Mouse (Mus musculus) naive thymus-derived CD4-positive, alpha-beta T cell, adult 5 months (primary cell): ENCODE results near the gene Xylt1. TPM values are rescaled to one million over a fixed set of nuclear protein-coding genes. Genes with fewer than 3 reads are reported as not detected.

Source experiments
- polyA plus RNA-seq: library from polyadenylated mRNA; unstranded; fragments of 100-300 nt; shearing (Covaris generic); gene quantifications from one replicate; pipeline ENCODE4 v1.2.1, GENCODE M21; 2017

Gene Xylt1
- polyA plus RNA-seq, result 9.7 TPM

DNA sequence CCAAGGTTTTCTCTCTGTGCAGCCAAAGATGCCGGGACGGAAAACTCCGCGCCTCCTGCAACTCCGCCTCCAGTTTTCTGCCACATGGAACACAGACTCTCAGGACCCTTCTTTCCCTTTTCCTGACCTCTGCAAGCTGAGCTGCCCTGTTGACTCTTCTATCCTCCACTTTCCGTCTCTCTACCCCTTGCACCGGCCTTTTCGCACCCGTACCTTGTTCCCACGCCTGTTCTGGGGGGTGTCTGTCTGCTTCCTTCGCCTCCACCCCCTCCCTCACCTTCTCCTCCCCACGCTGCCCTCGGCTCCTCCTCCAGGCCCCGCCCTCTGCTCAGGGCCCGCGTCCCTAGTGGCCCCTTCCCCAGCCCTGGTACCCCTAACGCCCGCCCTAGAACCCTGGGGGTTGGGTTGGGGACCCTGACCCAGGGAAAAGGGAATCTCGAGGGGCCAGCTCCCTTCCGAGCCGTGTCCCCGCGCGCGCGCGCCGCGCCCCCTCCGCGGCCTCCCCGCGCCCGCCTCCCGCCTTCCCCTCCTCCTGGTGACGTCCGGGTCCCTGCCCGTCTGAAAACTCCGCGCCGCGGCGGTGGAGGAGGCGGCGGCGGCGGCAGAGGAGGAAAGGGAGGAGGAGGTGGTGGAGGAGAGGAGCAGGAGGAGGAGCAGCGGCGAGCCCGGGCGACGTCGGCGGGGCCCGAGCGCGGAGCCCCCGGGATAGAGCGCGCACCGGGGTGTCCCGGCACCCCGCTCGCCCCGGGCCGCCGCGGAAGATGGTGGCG lies at the start of gene Xylt1:
Xylt1 (plus strand) TSS at position 562 of the 770 bp plus-strand sequence.

